Mouse (Mus musculus) CD8-positive naive resting alpha-beta T cell, adult 2 months (primary cell): Measurements from ENCODE around the gene Cwc25.

Source experiments
- DNase-seq, 2 experiments: peaks; one replicate each; pipeline ENCODE4 v3.0.0; 2022; ENCODE audit warnings: low read depth in 2 of 2, low spot score in 2 of 2

Cwc25 gene

GRCm38 (mm10) chr11:97766154-97766881 lies at the start of gene Cwc25:
Gene Cwc25, minus strand, starts transcription at chr11:97766556.
- peak; percentile 88 to 94 for DNase-seq

GRCm38 (mm10) chr11:97815736-97816135 lies 49.4 kb upstream of the Cwc25 start:
- DNase-seq: no peak

- DNase-seq: no peak
Observed at GRCm38 (mm10) chr11:97813746-97814515, 47.6 kb upstream of the Cwc25 start.

- DNase-seq: no peak
Observed at GRCm38 (mm10) chr11:97813085-97813484, 46.7 kb upstream of the Cwc25 start.

- no peak for DNase-seq
Observed at GRCm38 (mm10) chr11:97812491-97812921, 46.1 kb upstream of the Cwc25 start.

- DNase-seq: no peak
Observed at GRCm38 (mm10) chr11:97811569-97812362, 45.4 kb upstream of the Cwc25 start.

- DNase-seq: no peak
Observed at GRCm38 (mm10) chr11:97810970-97811369, 44.6 kb upstream of the Cwc25 start.

- peak; percentile 63 to 73 for DNase-seq
Observed at GRCm38 (mm10) chr11:97810356-97810755, 44.0 kb upstream of the Cwc25 start.

GRCm38 (mm10) chr11:97809235-97810121 lies 43.1 kb upstream of the Cwc25 start:
- no peak for DNase-seq

- DNase-seq: no peak
Observed at GRCm38 (mm10) chr11:97808621-97809234, 42.4 kb upstream of the Cwc25 start.

GRCm38 (mm10) chr11:97808093-97808492 lies 41.7 kb upstream of the Cwc25 start:
- DNase-seq: peak in 1 of 2 experiments; percentile 50

GRCm38 (mm10) chr11:97807626-97808025 lies 41.3 kb upstream of the Cwc25 start:
- DNase-seq: no peak

GRCm38 (mm10) chr11:97806613-97806964 lies 40.2 kb upstream of the Cwc25 start:
- no peak for DNase-seq

GRCm38 (mm10) chr11:97805662-97806612 lies 39.6 kb upstream of the Cwc25 start:
- DNase-seq: no peak

- no peak for DNase-seq
Observed at GRCm38 (mm10) chr11:97804841-97805661, 38.7 kb upstream of the Cwc25 start.

GRCm38 (mm10) chr11:97803847-97804246 lies 37.5 kb upstream of the Cwc25 start:
- DNase-seq: no peak

GRCm38 (mm10) chr11:97802495-97802894 lies 36.1 kb upstream of the Cwc25 start:
- DNase-seq: no peak

GRCm38 (mm10) chr11:97802194-97802470 lies 35.8 kb upstream of the Cwc25 start:
- DNase-seq: no peak
